Comparison of ENCODE assay signal across 39 mouse cellular contexts in the genomic region with DNA sequence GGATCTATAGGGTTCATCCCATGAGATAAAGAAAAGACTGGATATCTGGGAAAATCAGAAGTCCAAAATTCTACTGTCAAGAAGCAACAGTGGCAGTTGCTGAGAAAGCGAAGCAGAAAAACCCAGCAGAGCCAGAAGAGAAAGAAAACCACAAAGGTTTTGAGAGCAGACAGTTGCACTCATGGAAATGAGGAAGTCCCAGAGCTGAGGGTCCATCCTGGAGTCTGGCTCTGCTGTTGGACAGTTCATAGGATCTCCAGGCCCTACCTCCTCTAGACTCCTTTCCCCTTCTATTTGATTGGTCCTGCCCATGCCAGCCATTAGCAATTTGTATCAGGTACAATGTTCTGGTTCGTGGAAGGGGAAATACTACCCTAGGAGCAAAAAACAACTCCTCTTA. TPM values are rescaled to one million over a fixed set of nuclear protein-coding genes. Genes with fewer than 3 reads are reported as not detected.
"Had no signal": no experiment of that assay in that cellular context is flagged by ENCODE, and none has a peak within 500 bp of the region (broad histone marks: within the 10 kb centered on the region; RNA-seq: fewer than 3 reads in every experiment).

No protein-coding gene starts in this region.

- H3K27ac ChIP-seq: gastrocnemius, adult 2 months; heart, adult 2 months; heart, embryonic 13.5 days; heart, embryonic 15.5 days; hindbrain, embryonic 10.5 days; hindbrain, embryonic 12.5 days; hindbrain, embryonic 14.5 days; intestine, embryonic 15.5 days; limb, embryonic 13.5 days; limb, embryonic 15.5 days; liver, embryonic 13.5 days had no signal

- H3K36me3 ChIP-seq: heart, embryonic 13.5 days; heart, embryonic 15.5 days; hindbrain, embryonic 10.5 days; hindbrain, embryonic 12.5 days; intestine, embryonic 15.5 days; limb, embryonic 13.5 days; limb, embryonic 15.5 days; liver, embryonic 13.5 days had no signal

- H3K9me3 ChIP-seq: heart, embryonic 13.5 days; heart, embryonic 15.5 days; hindbrain, embryonic 10.5 days; hindbrain, embryonic 12.5 days; intestine, embryonic 15.5 days; limb, embryonic 13.5 days; limb, embryonic 15.5 days; liver, embryonic 13.5 days had no signal

- ATAC-seq: hindbrain, embryonic 16.5 days; inflammation-experienced regulatory T-cells, adult 6 months; intestine, embryonic 15.5 days; intestine, postnatal 0 days had no signal

- DNase-seq: gastrocnemius, adult 2 months; gastrocnemius, postnatal 10 days; gastrocnemius, postnatal 25 days; heart, adult 11 months; heart, adult 2 months; heart, postnatal 14 days; heart, postnatal 36 days; kidney, adult 18-20 months; kidney, adult 8-10 months; kidney, postnatal 14 days; kidney, postnatal 36 days; layer of hippocampus, adult 9-11 months; layer of hippocampus, postnatal 36 days; left cerebral cortex, postnatal 4 days; liver, embryonic 13.5 days had no signal

- H3K27me3 ChIP-seq: heart, embryonic 13.5 days; heart, embryonic 15.5 days; hindbrain, embryonic 12.5 days; intestine, embryonic 15.5 days; limb, embryonic 13.5 days; limb, embryonic 15.5 days; liver, embryonic 13.5 days had no signal

- H3K4me1 ChIP-seq: heart, embryonic 13.5 days; heart, embryonic 15.5 days; hindbrain, embryonic 10.5 days; hindbrain, embryonic 12.5 days; intestine, embryonic 15.5 days; liver, embryonic 13.5 days had no signal

- H3K9ac ChIP-seq: heart, embryonic 13.5 days; heart, embryonic 15.5 days; hindbrain, embryonic 12.5 days; hindbrain, embryonic 14.5 days; intestine, embryonic 15.5 days; limb, embryonic 13.5 days; limb, embryonic 15.5 days; liver, embryonic 13.5 days had no signal

- H3K4me3 ChIP-seq: gastrocnemius, adult 2 months; heart, adult 2 months; heart, embryonic 13.5 days; heart, embryonic 15.5 days; hindbrain, embryonic 10.5 days; hindbrain, embryonic 12.5 days; intestine, embryonic 15.5 days; limb, embryonic 13.5 days; limb, embryonic 15.5 days; liver, embryonic 13.5 days had no signal

RNA-seq across cellular contexts. Expression of a gene that starts 39.5 kb away (rescaled TPM):
- total RNA-seq: gastrocnemius, adult 2 months; gastrocnemius, postnatal 10 days; gastrocnemius, postnatal 25 days; gastrocnemius, postnatal 4 days; heart, adult 2 months; heart, postnatal 14 days; heart, postnatal 36 days; layer of hippocampus, adult 18-20 months; layer of hippocampus, adult 8-10 months; layer of hippocampus, postnatal 14 days; layer of hippocampus, postnatal 36 days; left cerebral cortex, adult 18-20 months; left cerebral cortex, adult 8-10 months; left cerebral cortex, postnatal 10 days; left cerebral cortex, postnatal 25 days; left cerebral cortex, postnatal 4 days had no signal
- polyA plus RNA-seq: heart, embryonic 13.5 days; heart, postnatal 0 days; hindbrain, embryonic 10.5 days; inflammation-experienced regulatory T-cells, adult 6 months; kidney, embryonic 14.5 days; large intestine, adult 2 months; limb, embryonic 11.5 days; limb, embryonic 13.5 days; limb, embryonic 15.5 days; liver, embryonic 11.5 days; liver, embryonic 13.5 days had no signal
